Mouse (Mus musculus) liver (tissue): ENCODE results near the gene BC005537.
"Not testable (repeated sequence)": the region's sequence is repeated elsewhere in the genome, so short reads cannot be mapped to it uniquely, and the experiment has no call there.

Experiments used
- DNase-seq: peaks from one replicate; pipeline ENCODE4 v3.0.0-alpha.2; 2020; ENCODE audit warnings: mixed read lengths

BC005537 gene

DNA sequence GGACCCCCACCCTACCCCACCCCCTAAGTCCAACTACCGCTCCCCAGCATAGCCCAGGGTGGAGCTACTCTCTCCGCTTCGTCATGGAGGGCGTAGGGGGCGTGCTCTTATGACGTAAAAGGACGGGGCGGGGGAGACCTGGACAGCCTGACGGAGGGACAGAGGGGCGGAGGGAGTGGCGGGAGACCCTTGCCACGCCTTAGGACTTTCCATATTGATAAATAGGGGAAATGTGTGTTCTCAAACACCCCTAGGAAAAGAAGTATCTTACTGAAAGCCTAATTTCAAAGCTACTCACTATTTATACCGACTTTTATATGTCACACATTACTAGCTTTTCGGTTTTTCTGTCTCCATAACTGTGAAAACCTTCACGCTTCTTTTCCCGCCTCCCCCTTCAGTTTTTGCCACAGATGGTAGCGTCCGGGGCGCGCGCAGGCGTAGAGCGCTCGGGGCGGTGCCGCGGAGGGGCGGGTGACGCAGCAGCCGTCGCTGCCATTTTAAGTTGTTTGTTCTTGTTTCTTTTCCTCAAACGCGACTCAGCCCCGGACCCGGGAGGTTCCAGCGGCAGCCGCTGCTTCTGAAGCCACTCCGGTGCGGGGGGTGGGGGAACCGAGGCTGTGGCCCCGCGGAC, 666 bp upstream of the BC005537 start:
- DNase-seq: peak; percentile 99

DNA sequence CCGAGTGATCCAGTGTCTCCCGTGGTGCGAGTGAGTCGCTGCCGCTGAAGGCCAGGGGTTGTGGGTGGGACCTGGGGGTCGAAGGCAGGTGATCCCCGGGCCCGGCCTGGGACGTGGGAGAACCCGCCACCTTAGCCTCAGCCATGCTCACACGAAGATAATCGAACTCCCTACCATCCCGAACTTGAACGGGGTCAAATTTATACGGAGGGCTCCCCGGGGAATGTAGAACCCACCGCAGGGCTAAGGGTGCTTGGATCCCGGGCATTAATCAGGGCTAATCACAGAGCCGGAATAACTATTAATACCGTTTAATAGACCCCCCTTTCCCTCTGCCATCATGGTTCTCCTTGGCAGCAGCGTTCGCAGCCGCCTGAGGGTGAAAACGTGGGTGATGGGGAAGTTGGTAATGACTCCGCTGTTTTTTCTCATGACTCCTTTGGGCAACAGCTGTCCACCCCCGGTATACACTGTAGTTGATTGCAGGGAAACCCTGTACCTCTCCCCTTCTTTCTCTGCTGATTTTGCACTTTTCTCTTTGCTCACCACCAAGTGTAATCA, 754 bp downstream of the BC005537 start:
- DNase-seq: peak; percentile 68

DNA sequence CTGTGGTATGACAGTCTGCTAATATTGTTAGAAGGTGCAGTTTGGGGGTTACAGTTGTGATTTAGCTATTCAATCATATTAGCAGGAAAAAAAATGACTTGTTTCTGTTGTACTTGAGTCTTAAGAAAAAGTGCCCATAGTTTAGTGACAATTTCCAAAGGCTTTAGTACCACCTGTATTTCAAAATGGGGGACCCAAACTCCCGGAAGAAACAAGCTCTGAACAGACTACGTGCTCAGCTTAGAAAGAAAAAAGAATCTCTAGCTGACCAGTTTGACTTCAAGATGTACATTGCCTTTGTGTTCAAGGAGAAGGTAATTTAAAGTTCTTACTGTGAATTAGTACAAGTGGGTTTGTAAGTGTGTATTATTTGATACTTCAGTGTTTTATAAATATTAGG, 1.7 kb downstream of the BC005537 start:
- no peak for DNase-seq

DNA sequence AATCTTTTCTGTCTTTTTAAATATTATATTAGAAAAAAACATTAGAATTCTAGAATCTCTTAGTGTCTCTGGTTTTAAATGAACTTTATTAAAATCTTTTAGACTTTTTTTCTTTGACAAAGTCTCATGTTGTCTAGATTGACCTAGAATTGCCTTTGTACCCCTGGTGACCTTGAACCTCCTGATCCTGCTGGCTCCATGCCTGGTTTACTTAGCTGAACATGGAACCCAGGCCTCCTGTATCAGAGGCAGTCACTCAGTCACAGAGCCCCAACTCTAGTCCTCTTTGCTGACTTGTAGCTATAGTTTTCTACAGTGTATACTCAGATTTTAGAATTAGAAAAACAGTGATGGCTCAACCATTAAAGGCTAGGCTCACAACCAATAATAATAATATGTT, 4.6 kb downstream of the BC005537 start:
- no peak for DNase-seq

DNA sequence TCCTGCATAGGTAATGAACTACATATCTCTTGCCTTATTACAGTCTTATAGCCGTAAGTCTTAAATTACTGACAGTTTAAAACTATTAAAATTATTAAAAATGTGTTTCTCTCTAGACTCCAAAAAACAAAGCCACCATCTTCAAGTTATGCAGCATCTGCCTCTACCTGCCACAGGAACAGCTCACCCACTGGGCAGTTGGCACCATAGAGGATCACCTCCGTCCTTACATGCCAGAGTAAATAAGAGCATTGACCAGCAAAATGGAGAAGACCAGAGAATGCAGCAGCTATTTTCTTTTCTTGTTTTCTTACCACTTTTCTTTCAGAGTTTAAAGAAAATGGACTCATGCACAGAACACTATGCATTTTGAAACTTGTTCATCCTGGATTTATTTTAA, 11.1 kb downstream of the BC005537 start:
- no peak for DNase-seq

DNA sequence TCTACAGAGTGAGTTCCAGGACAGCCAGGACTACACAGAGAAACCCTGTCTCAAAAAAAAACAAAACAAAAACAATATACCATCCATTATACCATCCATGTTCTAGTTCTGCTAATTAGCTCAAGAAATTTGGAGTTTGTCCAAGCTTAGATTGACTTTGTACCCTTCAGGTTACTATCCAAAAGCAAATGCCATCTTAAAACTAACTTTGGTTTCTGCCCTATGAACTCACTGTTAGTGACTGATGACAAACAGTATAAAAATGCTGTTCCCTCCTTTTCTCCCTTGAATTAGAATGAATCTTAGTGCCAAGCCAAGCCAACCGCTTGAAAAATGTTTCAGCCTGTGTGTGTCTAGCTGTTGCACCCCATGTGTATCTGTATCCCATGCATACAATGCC, 13.2 kb downstream of the BC005537 start:
- no peak for DNase-seq

DNA sequence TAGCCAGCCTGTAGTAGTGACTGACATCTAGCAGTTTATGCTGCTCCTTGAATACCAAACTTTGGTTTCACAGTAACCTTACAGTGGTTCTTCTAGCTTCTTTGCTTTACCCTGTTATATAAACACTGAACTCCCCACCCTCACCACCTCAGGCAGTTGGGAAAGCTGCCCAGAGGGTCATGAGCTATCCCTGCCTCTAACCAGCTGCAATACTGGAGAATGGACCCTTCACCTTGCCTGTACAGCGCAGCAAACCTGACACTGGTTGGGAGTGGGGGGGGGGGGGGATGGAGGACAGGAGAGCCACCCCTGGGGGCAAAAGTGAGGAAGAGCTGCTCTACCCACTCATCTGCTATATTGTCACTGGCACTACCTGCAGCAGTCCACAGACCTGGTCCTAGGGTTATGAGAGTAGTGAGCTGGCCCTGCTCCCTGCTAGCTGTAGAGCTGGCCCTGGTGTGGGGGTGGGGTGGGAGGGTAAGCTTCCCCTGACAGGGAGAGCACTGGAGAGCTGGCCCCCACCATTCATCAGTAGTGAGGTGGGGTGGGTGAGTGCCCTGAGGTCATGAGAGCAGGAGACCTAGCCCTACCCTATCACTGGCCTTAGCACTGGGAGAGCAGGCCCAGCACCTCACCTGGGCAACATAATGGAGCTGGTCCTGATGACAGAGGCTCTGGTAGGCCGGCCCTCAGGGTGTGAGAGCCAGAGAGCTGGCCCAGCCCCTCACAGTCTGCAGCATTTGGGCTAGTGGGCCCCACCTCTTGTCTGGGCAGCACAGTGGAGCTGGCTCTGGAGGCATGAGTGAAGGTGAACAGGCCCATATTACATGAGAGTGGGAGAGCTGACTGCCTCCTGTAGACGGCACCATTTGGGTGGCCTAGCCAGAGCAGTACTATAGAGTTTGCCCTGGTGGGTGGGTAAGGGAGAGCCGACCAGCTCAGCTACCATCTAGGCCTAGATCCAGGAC, 15.0 kb downstream of the BC005537 start:
- peak; percentile 26 for DNase-seq

DNA sequence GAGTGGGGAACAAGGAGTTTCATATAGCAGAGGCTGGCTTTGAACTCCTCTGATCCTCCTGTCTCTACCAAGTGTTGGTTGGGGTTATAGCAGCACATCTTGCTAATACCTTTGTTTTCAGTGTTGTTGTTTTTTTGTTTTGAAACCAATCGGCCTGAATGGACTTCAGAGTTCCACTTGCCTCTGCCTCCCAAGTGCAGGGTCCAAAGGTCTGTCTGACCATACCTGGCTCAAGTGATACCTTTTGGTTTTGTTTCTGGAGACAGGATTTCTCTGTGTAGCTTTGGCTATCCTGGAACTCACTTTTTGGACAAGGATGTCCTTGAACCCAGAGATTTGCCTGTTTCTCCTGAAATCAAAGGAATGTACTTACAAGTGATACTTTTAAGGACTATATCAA, 18.5 kb downstream of the BC005537 start:
- DNase-seq: no peak

DNA sequence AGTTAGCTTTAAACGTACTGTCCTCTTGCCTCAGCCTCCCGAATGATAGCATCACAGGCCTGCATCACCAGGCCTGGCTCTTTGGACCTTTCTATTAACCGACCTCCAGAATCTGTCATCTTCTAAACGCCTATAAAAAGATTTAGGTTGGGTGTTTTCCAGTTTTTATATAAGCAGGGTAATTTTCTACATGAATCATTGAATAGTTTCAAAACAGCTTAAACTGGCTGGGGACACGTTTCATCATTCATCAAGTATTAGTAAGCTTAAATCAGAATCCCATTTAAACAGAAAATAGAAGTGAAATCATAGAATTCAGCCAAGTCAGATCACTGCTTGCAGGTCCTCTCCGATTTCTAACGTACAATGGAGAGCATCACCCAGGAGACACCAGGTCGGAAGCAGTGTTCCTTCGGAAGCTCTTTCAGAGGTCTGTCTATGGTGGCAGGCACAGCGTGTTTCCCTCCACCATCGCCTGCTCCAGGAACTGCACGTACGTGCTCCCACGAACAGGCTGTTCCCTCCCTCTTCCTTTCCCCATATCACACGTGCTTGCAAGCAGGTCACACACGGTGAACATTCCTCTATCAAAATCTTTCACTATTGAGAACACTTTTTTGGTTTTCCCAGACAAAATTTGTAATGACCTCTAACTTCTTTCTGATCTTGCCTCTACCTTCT, 21.3 kb downstream of the BC005537 start:
- DNase-seq: no peak

DNA sequence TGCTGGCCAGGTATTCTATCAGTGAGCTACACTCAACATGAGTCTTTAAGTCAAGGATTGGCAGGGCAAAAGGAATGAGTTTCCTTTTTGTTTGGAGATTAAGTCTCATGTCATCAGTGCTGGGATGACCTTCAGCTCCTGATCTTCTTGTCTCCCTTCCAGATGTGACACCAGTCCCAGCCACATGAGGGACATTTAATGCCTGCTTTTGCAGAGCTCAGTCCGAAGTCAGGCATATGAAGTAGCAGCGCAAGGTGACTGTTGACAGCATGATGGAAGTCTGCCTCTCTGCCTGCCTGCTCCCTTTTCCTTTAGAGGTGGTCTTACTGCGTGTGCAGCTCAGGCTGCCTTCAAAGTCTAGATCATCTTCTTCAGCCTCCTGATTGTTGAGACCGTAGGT, 23.2 kb downstream of the BC005537 start:
- DNase-seq: no peak

DNA sequence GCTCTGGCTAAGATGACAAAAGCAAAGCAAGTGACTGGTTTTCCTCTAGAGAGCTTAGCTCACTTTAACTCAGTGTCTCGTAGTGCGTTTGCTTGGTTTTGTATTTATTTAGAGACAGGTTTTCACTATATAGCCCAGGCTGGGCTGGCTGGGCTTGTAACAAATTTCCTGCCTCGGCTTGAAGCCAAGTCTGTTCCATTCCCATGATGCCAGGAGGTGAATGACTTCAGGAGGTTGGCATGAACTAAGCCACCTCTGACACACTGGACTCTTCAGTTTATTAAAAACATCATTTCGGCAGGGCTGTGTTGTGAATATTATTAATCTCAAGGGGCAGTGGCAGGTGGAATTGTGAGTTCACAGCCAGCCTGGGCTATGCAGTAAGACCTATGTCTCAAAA, 24.1 kb downstream of the BC005537 start:
- DNase-seq: no peak

DNA sequence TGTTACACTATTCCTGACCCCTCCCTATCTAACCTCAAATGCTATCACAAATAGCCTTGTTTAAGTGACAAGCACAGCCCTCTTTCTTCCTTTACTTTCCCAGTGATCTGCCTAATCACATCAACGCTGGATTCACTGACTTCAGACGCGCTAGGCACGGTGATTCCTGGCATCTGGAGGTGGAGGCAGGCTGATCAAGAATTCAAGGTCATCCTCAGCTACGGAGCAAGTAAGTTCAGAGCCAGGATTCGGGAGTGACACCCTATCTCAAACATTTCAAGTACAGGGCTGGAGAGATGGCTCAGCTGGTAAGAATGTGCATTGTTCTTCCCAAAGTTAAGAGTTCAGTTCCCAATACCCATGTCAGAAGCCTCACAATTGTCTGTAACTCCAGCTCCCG, 24.7 kb downstream of the BC005537 start:
- DNase-seq: no peak

DNA sequence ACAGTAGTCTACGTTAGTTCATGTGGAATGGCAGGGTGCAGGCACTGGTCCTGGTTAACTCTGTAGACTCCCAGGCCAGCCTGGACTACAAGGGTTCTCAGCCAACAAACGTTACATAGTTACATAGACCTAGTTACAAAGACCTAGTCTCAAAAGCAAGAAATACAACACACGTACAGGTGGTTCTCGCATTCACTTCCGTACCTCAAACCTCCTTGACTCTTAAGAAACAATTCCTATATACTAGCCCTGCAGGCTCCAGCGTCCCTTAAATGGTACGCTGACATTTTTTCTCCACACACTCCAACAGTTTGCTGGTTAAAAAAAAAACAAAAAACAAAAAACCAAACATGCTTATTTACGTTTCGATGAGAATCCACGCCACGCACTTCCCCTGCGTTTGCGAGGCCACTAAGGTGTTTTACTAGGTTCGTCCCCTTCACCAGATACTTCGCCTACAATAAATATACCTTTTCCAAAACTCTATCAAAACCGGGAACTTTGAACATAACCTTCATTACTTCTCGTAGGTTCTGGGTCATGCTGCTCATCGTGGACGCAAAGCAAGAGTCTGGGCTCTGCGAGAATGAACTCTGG, 29.4 kb downstream of the BC005537 start:
- DNase-seq: peak; percentile 30

DNA sequence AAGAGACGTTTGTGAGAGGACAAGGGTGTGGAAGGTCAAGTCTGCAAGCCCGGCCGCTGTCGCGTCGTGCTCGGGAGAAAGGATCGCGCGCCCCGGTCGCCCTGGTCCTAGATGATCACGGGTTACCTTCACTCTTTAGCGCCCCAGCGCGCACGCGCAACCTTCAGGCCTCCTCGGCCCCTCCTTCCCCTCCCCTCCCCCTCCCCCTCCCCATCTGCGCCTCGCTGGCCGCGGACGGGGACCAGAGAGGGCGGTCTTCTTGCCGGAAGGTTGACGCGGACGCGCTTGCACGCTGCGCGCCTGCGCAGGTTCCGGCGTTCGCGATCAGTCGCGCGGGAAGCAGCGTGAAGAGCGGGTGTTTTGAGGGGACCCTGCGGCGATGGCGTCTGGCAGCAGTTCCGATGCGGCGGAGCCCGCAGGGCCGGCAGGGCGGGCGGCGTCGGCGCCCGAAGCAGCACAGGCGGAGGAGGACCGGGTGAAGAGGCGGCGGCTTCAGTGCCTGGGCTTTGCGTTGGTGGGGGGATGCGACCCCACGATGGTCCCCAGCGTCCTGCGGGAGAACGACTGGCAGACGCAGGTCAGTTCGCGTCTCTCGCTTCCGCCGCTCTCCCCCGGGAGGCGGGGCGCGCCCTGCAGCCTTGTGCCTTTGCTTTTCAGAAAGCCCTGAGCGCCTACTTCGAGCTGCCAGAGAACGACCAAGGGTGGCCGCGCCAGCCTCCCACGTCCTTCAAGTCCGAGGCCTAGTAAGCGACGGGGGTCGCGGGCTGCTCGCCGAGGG, 30.1 kb downstream of the BC005537 start, which contains the start of the genes Acot13 and Tdp2:
TSS of gene Acot13 (minus strand) at position 188 of the 778 bp plus-strand sequence.
TSS of gene Tdp2 (plus strand) at position 327 of the 778 bp plus-strand sequence.
- peak; percentile 100 for DNase-seq

DNA sequence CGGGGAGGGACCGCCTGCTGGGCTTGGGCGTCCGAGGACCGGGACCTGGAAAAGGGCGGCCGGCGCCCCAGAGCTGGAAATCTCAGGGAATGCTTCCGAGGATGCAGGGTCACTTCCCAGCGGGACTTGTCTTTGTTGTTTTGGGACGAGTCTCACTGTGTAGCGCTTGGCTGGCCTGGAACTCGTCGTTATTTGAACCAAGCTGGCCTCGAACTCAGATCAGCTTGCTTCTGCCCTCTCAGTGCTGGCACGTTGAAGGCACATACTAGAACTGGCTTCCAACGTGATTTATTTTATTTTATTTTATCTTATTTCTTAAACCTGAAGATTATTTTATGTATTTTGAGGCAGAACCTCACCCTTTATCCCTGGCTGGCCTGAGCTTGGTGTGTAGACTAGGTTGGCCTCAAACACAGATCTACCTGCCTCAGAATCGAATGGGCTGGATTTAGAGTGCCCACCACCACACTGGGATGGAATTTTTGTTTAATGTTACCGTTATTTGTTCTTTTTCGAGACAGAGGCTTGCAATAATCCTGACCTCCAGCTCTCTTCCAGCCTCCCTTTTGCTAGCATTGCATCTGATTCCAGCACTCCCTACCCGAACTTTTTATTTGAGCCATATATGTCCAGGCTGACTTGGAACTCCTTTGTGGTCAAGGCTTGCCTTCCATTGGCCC, 30.8 kb downstream of the BC005537 start:
- DNase-seq: no peak

DNA sequence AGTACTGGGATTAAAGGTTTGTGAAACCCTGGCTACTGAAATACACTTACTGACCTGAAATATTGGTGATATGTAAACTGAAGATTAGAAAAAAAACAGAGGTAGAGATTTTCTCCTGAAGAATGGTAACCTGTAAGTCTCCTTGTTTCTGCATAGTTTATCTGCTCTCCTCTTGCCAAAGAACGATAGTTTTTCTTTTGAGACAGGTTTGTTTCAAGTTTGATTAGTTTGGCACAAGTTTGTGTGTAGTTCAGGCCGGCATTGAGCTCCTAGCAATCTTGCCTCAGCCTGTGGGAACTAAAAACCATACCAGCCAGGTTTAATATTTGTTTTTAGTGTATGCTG, 31.3 kb downstream of the BC005537 start:
- DNase-seq: no peak

DNA sequence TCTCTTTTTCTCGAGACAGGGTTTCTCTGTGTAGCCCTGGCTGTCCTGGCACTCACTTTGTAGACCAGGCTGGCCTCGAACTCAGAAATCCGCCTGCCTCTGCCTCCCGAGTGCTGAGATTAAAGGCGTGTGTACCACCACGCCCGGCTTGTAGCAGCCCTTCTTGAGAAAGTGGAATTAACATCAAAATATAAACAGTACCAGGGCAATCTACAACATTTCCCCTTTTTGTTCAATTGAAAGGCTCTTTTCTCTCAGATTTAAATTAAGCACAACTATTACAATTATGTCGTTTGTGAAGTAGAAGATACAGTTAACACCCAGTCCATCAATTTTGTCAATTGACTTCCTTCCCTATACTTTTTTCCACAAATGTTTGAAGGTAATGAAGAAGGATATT, 36.3 kb downstream of the BC005537 start:
- not testable (repeated sequence) for DNase-seq

DNA sequence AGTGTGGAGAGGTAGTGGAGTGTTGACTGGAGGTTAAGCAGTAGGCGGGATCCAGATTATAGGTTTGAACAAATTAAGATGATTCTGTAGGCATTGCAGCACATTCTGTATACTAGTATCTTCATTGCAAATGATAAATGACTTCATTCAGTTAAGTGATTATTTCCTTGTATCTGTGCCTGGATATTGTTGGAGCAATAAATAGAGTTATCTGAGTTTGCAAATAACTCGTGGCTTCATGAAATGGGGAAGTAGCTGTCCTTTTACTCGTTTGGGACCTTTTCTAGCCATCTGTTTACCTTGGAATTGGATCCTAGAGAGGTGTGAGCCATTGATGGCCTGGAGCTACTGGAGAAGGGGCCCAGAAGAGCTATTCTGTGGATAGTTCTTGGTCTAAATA, 38.4 kb downstream of the BC005537 start:
- no peak for DNase-seq

DNA sequence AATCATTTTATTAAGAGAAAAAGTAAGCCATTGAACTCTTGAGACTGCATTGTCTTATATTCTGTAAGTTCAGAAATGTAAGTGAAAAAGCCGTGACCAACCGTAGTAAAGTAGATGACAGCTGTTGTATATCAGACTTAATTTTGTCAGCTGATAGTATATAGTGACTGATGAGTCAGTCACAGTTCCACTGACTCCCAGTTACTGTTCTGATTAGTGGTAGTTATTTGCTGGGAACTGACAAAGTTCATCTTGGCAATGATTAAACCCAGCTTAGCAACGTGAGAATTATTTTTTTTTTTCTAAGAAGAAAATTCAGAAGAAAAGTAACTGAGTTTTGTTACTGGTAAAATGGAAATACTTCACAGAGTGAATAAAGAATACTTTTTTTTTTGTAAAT, 40.2 kb downstream of the BC005537 start:
- no peak for DNase-seq

DNA sequence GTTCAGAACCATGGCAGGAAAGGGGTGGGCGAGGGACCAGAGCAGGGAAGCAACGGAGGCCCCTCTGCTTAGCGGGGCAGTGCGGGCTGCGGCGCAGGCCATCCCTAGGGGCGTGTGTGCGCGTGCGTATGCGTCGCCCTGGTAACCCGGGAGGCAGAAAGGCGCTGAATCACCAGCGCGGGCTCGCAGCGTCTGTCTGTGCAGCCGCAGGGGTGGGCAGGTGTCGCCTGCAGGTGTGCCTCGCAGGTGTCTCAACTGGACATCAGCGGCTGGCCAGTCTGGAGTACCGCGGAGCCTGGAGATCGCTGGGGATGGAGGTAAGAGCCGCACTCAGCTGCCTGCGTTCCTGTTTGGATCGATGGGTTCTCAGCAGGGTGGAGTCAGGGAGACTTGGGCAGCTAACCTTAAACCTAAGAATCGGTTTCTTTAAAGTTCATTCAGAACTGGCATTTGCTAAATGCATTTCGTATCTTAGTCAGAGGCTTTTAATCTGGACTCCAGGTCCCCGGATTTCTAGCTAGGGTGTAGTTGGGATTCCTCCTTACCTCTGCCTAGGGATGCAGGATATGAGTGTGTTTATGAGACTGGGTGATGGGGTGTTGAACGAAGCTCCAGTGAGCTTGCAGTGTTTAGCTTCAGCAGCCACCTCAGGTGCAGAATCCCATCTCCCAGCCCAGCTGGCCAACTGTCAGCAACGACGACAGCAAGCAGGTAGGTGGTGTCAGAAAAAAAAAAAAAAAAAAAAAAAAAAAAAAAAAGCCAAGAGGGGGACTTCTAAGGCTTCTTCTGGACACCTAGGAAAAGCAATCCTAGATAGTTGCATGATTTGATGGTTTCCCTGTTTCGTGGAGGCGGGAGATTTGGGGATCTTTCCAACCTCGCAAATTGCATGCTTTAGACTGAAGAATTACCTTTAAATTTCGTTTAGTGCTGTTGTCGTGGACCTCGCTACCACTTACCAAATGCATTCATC, 43.8 kb downstream of the BC005537 start, which contains the start of gene D130043K22Rik:
TSS of gene D130043K22Rik (plus strand) at position 153 of the 973 bp plus-strand sequence.
- DNase-seq: peak; percentile 52
